Mouse (Mus musculus) bone marrow, adult 2 months (tissue): ENCODE measurements around the gene C1qb.

Source experiments
- CTCF ChIP-seq: fragments of 200-500 bp; IDR thresholded peaks from 2 replicates; pipeline ENCODE4 v1.5.1; 2011; ENCODE audit warnings: low read length, control low read depth; ENCODE audit not compliant: control insufficient read depth, insufficient read depth
- POLR2A ChIP-seq: fragments of 200-500 bp; IDR thresholded peaks from 2 replicates; pipeline ENCODE4 v1.6.1; 2011; ENCODE audit warnings: low read depth, mild to moderate bottlenecking, control low read depth, low read length, borderline replicate concordance; ENCODE audit not compliant: control insufficient read depth

- TF ChIP-seq CTCF (no peak), POLR2A (no peak)
Observed at GRCm38 (mm10) chr4:136868371-136868770, 17.6 kb downstream of the C1qb start.
